Comparison of ENCODE assay signal across 8 mouse cellular contexts in the genomic region with DNA sequence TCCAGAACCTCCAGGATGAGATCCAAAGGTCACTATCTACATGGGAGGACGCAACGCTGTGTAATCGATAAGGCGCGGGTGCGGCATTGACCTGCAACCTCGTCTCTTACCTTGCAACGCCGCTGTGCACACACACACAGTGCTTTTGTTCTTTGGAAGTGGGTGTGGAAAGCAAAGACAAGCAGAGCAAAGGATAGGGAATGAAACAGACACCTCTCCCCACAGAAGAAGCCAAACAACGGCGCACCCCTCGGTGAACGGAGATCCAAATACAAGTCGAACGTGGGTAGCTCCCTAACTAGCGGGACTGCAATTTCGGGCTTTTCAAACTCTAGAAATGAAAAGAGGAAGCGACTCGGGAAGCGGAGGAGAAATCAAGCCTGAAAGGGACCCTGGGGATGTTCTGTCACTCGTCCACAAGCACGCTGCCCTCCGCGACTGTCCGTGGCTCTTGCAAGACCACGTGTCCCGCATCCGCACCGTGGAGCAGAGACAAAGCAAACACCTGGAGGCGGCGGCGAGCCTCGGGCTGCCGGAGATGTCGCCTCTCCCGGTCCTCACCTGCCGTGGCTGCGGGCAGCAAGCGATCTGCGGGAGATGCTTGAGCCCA. TPM values are rescaled to one million over a fixed set of nuclear protein-coding genes. Genes with fewer than 3 reads are reported as not detected.
DNase-seq lines count a peak whose midpoint lies in the region; ATAC-seq lines count a peak whose summit lies in the region.

No protein-coding gene starts in this region.

- WGBS in hindbrain, embryonic 12.5 days = under 1% methylated on average over 40 of the region's 40 CpGs

- no peaks in the 10 kb centered on the region for H3K27me3 ChIP-seq in hindbrain, embryonic 12.5 days

- no peaks in the 10 kb centered on the region for H3K36me3 ChIP-seq in hindbrain, embryonic 12.5 days

- no peaks in the 10 kb centered on the region for H3K9me3 ChIP-seq in hindbrain, embryonic 12.5 days (replicated peaks)

- peak; percentile 1 for ATAC-seq in activated CD4-positive, CD25-positive, alpha-beta regulatory T cell, adult 4 months
- ATAC-seq in erythroblast, adult 5-6 weeks (replicated peaks; ENCODE audit: low FRiP score, poor library complexity, severe bottlenecking) = peak; percentile 41; the same call in 1 of the 2 replicates
- ATAC-seq in hindbrain, embryonic 12.5 days (ENCODE audit: low FRiP score) = peak; percentile 79

- H3K27ac ChIP-seq in hindbrain, embryonic 12.5 days = peak overlapping the region; percentile 87

- peak overlapping the region; percentile 92 for H3K9ac ChIP-seq in hindbrain, embryonic 12.5 days

- H3K4me1 ChIP-seq in hindbrain, embryonic 12.5 days = peaks cover 19% of the 10 kb centered on the region

- DNase-seq in layer of hippocampus, adult 9-11 months = peak; percentile 10
- no peak for DNase-seq in layer of hippocampus, adult 9-10 months (ENCODE audit: low spot score)
- DNase-seq in liver = peak; percentile 66
- peak; percentile 63 for DNase-seq in naive thymus-derived CD4-positive, alpha-beta T cell, adult 2 months (ENCODE audit: low read depth)
- DNase-seq in yolk sac, embryonic 10.5 days (ENCODE audit: low spot score) = peak; percentile 61

- peak overlapping the region; percentile 66 for H3K4me2 ChIP-seq in hindbrain, embryonic 12.5 days (replicated peaks)

- peak overlapping the region; percentile 85 for H3K4me3 ChIP-seq in hindbrain, embryonic 12.5 days

RNA-seq across cellular contexts. Expression of a gene that starts 0.6 kb away (rescaled TPM):
- polyA plus RNA-seq in activated CD4-positive, CD25-positive, alpha-beta regulatory T cell, adult 4 months (2017; shearing (Covaris generic)) = 10 to 100 TPM; 23.0 to 26.9 TPM
- total RNA-seq in erythroblast, adult 5-6 weeks (2015; ENCODE audit: low replicate concordance) = 8.6 and 9.6 TPM in 2 replicates
- total RNA-seq in erythroblast, adult 5-6 weeks (2017; ENCODE audit: low replicate concordance) = 6.8 and 9.6 TPM in 2 replicates
- 19.7 and 20.8 TPM in 2 replicates for polyA plus RNA-seq in hindbrain, embryonic 12.5 days (2016; fragmentation: Nextera tagmentation; extraction: Ambion mirVana)

RNA-seq across cellular contexts. Expression of a gene that starts 0.8 kb away (rescaled TPM):
- polyA plus RNA-seq in activated CD4-positive, CD25-positive, alpha-beta regulatory T cell, adult 4 months (2017; shearing (Covaris generic)) = 10 to 100 TPM; 29.4 to 30.9 TPM
- 7.7 and 15.0 TPM in 2 replicates for total RNA-seq in erythroblast, adult 5-6 weeks (2015; ENCODE audit: low replicate concordance)
- total RNA-seq in erythroblast, adult 5-6 weeks (2017; ENCODE audit: low replicate concordance) = 12.3 and 13.1 TPM in 2 replicates
- polyA plus RNA-seq in hindbrain, embryonic 12.5 days (2016; fragmentation: Nextera tagmentation; extraction: Ambion mirVana) = 64.8 and 72.4 TPM in 2 replicates

Comparison
In these comparisons a context has a peak if more than half of its experiments do, and no peak if none do; other contexts are left out.
1. ATAC-seq: peak in every context shown above with its lines; median percentile 79 in hindbrain, embryonic 12.5 days; 41 in erythroblast, adult 5-6 weeks; 1 in activated CD4-positive, CD25-positive, alpha-beta regulatory T cell, adult 4 months.